Mouse (Mus musculus): ENCODE data around the gene Exog. TPM values are rescaled to one million over a fixed set of nuclear protein-coding genes. Genes with fewer than 3 reads are reported as not detected.

The Exog gene
- polyA plus RNA-seq, 1 experiment from 2014 or later = 9.7 TPM

DNA sequence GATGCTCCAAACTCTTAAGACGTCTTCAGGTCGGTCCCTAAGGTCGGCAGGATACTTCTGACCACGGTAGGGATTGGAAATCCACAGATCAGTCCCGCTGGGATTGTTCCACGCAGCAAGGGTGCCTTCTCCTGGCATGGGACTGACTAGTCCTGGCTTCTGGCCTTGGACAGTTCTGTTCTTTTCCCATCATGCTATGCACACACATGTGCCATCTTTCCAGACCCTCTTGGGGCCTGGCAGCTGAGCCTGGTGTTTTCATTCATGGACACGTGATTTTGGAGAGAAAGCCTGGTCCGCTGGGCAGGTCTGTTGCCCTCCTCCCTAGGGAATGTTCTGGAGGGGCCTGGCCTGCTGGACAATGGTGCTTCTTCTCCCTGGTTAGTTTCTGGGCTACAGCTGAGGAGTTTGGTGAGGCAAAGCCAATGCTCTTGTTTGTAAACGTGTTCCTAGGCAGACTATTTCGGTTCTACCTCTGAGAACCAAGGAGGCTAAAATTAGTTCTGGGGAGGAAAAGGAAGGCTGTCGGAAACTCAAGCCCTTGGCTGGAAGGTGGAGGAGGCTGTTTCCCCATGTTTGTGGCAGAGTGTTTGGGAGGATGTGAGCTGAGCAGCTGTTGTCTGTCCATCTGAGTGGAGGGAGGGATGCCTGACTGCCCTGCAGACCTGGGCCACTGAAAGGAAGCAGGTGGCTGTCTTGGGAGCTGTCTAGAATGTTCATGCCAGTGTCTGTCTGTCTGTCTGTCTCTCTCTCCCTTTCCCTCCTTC lies 35.7 kb upstream of the Exog start:
- H3K27me3 ChIP-seq (ENCODE audit: control insufficient read depth, insufficient read depth, low read length) = no peaks in the 10 kb centered on the region
- 50% methylated on average over 11 of the region's 11 CpGs for WGBS
- H3K36me3 ChIP-seq (ENCODE audit: control insufficient read depth, insufficient read depth, low read length) = no peaks in the 10 kb centered on the region
- peaks cover 12 to 25% of the 10 kb centered on the region in 2 experiments for H3K4me1 ChIP-seq (ENCODE audit: control insufficient read depth in 2 of 2, insufficient read depth in 2 of 2, low read length in 2 of 2)
- ATAC-seq (ENCODE audit: insufficient number of reproducible peaks, insufficient read depth, low FRiP score, low read depth) = no peak
- H3K4me3 ChIP-seq (ENCODE audit: control insufficient read depth in 1 of 2, insufficient read depth in 1 of 2, low read depth in 1 of 2, low read length in 2 of 2) = no peak overlapping the region
- peak overlapping the region; percentile 26 to 32; a peak in 3 of 4 replicates for H3K27ac ChIP-seq (replicated peaks in 1 of 2; ENCODE audit: control insufficient read depth in 1 of 2, insufficient read depth in 1 of 2, low read depth in 2 of 2, low read length in 2 of 2)
- peak overlapping the region; percentile 22; the same call in 1 of the 2 replicates for H3K9ac ChIP-seq (ENCODE audit: low read length)
- no peak overlapping the region for H3K4me2 ChIP-seq (ENCODE audit: low read length)
- peaks cover 11% of the 10 kb centered on the region for H3K9me3 ChIP-seq (ENCODE audit: control insufficient read depth, low read length)

DNA sequence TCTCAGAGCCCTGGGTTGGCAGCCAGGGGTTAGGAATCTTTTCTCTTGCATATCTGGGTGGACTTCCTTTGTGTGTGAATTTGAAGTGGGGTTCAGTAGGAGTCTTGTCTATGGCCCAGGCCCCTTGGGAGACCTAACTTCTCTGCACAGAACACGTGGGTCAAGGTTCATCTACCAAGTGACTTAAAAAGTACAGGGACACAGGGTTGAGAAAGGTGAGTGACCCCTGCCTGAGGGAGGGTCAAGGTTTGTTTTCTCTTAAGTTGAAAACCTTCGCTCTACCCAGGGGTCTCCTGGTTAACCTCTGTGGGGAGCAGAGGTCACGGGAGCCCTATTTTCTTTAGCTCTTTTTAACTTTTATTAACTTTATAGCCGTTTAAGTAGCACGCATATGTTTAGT lies 34.9 kb upstream of the Exog start:
- no peak for ATAC-seq (ENCODE audit: insufficient number of reproducible peaks, insufficient read depth, low FRiP score, low read depth)
- H3K27me3 ChIP-seq (ENCODE audit: control insufficient read depth, insufficient read depth, low read length) = no peaks in the 10 kb centered on the region
- no peak overlapping the region for H3K9ac ChIP-seq (ENCODE audit: low read length)
- WGBS = 84% methylated on average over 5 of the region's 5 CpGs
- H3K4me3 ChIP-seq (ENCODE audit: control insufficient read depth in 1 of 2, insufficient read depth in 1 of 2, low read depth in 1 of 2, low read length in 2 of 2) = no peak overlapping the region
- no peaks in the 10 kb centered on the region for H3K36me3 ChIP-seq (ENCODE audit: control insufficient read depth, insufficient read depth, low read length)
- H3K27ac ChIP-seq (replicated peaks in 1 of 2; ENCODE audit: control insufficient read depth in 1 of 2, insufficient read depth in 1 of 2, low read depth in 2 of 2, low read length in 2 of 2) = no peak overlapping the region; a peak in 1 of 4 replicates
- H3K4me1 ChIP-seq (ENCODE audit: control insufficient read depth in 2 of 2, insufficient read depth in 2 of 2, low read length in 2 of 2) = peaks cover 11 to 24% of the 10 kb centered on the region in 2 experiments; a peak in 3 of 4 replicates
- H3K9me3 ChIP-seq (ENCODE audit: control insufficient read depth, low read length) = peaks cover 11% of the 10 kb centered on the region
- H3K4me2 ChIP-seq (ENCODE audit: low read length) = no peak overlapping the region

DNA sequence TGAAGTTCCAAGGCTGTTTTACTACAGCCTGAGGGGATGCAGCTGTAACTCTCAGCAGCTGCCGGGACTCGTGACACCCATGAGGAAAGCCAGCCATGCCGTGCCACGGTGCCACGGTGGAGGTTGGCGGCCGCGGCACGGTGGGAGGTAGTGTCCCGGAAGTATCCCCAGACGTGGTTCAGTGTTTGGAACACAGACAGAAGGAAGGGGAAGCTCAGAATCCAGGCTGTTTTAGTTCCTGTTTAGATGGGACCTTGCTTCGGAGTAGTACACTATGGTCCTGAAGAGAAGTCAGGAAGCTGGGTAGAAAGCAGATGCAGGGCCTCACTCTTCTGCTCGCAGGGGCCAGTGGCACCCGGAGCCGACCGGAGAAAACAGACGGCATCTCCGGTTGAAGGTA lies 26.7 kb upstream of the Exog start:
- 52% methylated on average over 18 of the region's 18 CpGs for WGBS
- Histone ChIP-seq H3K27me3 (ENCODE audit: control insufficient read depth, insufficient read depth, low read length) (no peaks in the 10 kb centered on the region), H3K36me3 (ENCODE audit: control insufficient read depth, insufficient read depth, low read length) (no peaks in the 10 kb centered on the region), H3K4me3 (ENCODE audit: control insufficient read depth in 1 of 2, insufficient read depth in 1 of 2, low read depth in 1 of 2, low read length in 2 of 2) (0 out of 4 replicates have a peak overlapping the region, but pooled peaks of 1 of the 2 experiments have one; percentile 2), H3K9me3 (ENCODE audit: control insufficient read depth, low read length) (peaks cover 5% of the 10 kb centered on the region), H3K9ac (ENCODE audit: low read length) (no peak overlapping the region), H3K27ac (replicated peaks in 1 of 2; ENCODE audit: control insufficient read depth in 1 of 2, insufficient read depth in 1 of 2, low read depth in 2 of 2, low read length in 2 of 2) (no peak overlapping the region), H3K4me1 (ENCODE audit: control insufficient read depth in 2 of 2, insufficient read depth in 2 of 2, low read length in 2 of 2) (peaks cover 15 to 30% of the 10 kb centered on the region in 2 experiments), H3K4me2 (ENCODE audit: low read length) (peak overlapping the region; percentile 44)
- ATAC-seq (ENCODE audit: insufficient number of reproducible peaks, insufficient read depth, low FRiP score, low read depth) = no peak

DNA sequence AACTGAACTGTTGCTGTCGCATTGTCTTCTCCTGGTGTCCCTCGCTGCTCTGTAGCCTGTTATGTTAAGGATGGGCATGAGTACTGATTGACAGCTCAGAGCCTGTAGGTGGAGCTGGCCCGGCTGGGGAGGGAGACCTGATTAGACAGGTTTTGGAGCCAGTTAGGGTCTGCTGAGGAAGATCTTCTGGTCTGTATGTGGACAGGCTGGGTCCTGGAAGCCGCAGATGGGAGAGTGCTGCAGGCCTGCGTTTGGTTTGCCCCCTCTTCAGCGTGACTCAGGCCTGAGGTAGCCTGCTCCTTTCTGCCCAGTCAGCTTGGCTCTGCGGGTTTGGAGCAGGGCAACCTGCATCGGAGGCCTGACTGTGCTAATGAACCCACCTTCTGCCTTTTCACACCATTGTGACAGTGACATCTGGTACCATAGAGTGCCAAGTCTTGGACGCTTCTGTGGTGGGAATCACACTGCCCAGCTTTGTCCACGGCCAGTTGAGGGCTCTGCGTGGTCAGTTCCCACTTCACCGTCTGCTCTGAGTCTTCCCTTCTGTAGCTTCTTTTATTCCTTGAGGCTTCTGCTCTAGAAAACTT lies 24.8 kb upstream of the Exog start:
- Histone ChIP-seq H3K9me3 (ENCODE audit: control insufficient read depth, low read length) (no peaks in the 10 kb centered on the region), H3K36me3 (ENCODE audit: control insufficient read depth, insufficient read depth, low read length) (no peaks in the 10 kb centered on the region), H3K4me3 (ENCODE audit: control insufficient read depth in 1 of 2, insufficient read depth in 1 of 2, low read depth in 1 of 2, low read length in 2 of 2) (no peak overlapping the region), H3K4me2 (ENCODE audit: low read length) (no peak overlapping the region), H3K27me3 (ENCODE audit: control insufficient read depth, insufficient read depth, low read length) (no peaks in the 10 kb centered on the region), H3K27ac (replicated peaks in 1 of 2; ENCODE audit: control insufficient read depth in 1 of 2, insufficient read depth in 1 of 2, low read depth in 2 of 2, low read length in 2 of 2) (no peak overlapping the region), H3K9ac (ENCODE audit: low read length) (no peak overlapping the region), H3K4me1 (ENCODE audit: control insufficient read depth in 2 of 2, insufficient read depth in 2 of 2, low read length in 2 of 2) (peaks cover 23 to 39% of the 10 kb centered on the region in 2 experiments)
- ATAC-seq (ENCODE audit: insufficient number of reproducible peaks, insufficient read depth, low FRiP score, low read depth) = no peak
- WGBS = 73% methylated on average over 12 of the region's 12 CpGs

DNA sequence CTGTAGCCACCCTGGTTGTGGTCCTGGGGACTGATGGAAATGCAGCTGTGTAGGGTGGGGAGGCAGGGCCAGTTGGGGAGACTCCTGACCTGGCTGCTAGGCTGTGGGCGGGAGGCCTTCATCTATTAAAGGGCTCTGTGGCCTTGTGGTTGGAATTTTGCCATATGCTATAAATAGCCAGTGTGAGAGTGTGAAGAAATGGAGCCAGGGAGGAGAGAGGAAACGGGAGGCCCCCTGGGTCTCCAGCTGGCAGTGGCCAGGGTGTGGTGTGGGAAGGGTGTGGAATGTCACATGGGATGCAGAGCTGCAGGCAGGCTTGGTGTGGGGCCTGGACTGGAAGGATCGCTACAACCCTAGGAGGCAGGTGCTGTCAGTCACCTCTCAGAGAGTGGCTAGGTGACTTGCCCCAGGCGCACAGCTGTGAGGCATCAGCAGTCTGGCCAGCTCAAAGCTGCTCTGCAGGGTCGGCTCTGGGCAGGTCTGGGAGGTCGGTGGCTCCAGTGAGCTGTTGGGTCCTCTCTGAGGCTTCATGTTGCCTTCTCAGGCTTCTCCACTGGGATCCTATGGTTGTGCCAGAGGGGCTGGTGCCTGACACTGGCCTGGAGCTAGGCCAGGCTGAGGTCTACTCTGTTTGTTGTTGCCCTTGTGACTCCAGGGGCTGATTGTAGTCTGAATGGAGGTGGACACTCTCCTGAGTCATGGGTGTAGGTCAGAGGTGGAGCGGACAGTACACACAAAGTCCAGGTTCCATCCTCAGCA lies 19.3 kb upstream of the Exog start:
- peak; percentile 91 for ATAC-seq (ENCODE audit: insufficient number of reproducible peaks, insufficient read depth, low FRiP score, low read depth)

DNA sequence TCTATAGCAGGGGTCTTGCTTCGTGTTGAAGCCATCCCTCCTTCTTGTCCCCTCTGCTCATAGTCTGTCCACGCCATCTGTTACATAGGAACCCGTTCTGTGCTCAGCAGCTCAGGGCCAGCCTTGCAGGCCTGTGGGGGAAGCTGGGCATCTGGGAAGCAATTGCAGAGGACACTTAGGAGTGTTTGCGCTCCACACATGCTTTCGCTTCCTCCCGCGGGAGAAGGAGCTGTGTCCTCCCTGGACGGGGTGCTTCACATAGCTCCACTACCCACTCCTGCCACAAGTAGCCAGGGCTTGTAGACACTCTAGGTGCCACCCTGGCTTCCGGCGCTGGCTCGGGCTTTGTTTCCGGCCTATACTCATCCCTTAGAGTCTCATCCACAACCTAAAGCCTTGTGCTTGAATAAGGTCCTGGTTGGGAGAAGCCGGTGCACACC lies 18.7 kb upstream of the Exog start:
- Histone ChIP-seq H3K4me3 (ENCODE audit: control insufficient read depth in 1 of 2, insufficient read depth in 1 of 2, low read depth in 1 of 2, low read length in 2 of 2) (no peak overlapping the region), H3K9ac (ENCODE audit: low read length) (peak overlapping the region; percentile 48; the same call in 1 of the 2 replicates), H3K36me3 (ENCODE audit: control insufficient read depth, insufficient read depth, low read length) (peaks cover 19% of the 10 kb centered on the region), H3K9me3 (ENCODE audit: control insufficient read depth, low read length) (no peaks in the 10 kb centered on the region), H3K4me1 (ENCODE audit: control insufficient read depth in 2 of 2, insufficient read depth in 2 of 2, low read length in 2 of 2) (peaks cover 32 to 47% of the 10 kb centered on the region in 2 experiments), H3K27me3 (ENCODE audit: control insufficient read depth, insufficient read depth, low read length) (no peaks in the 10 kb centered on the region), H3K4me2 (ENCODE audit: low read length) (peak overlapping the region; percentile 53), H3K27ac (replicated peaks in 1 of 2; ENCODE audit: control insufficient read depth in 1 of 2, insufficient read depth in 1 of 2, low read depth in 2 of 2, low read length in 2 of 2) (peak overlapping the region; percentile 89)
- ATAC-seq (ENCODE audit: insufficient number of reproducible peaks, insufficient read depth, low FRiP score, low read depth) = no peak
- 76% methylated on average over 13 of the region's 13 CpGs for WGBS

More for the DNA sequence above, 19.3 kb upstream of the Exog start:
- peaks cover 16% of the 10 kb centered on the region for H3K36me3 ChIP-seq (ENCODE audit: control insufficient read depth, insufficient read depth, low read length)
- no peak overlapping the region for H3K4me3 ChIP-seq (ENCODE audit: control insufficient read depth in 1 of 2, insufficient read depth in 1 of 2, low read depth in 1 of 2, low read length in 2 of 2)
- peaks cover 35 to 53% of the 10 kb centered on the region in 2 experiments for H3K4me1 ChIP-seq (ENCODE audit: control insufficient read depth in 2 of 2, insufficient read depth in 2 of 2, low read length in 2 of 2)
- no peaks in the 10 kb centered on the region for H3K9me3 ChIP-seq (ENCODE audit: control insufficient read depth, low read length)
- peak overlapping the region; percentile 48 for H3K9ac ChIP-seq (ENCODE audit: low read length)
- H3K27ac ChIP-seq (replicated peaks in 1 of 2; ENCODE audit: control insufficient read depth in 1 of 2, insufficient read depth in 1 of 2, low read depth in 2 of 2, low read length in 2 of 2) = peak overlapping the region; percentile 89
- 16% methylated on average over 7 of the region's 7 CpGs for WGBS
- H3K27me3 ChIP-seq (ENCODE audit: control insufficient read depth, insufficient read depth, low read length) = no peaks in the 10 kb centered on the region
- H3K4me2 ChIP-seq (ENCODE audit: low read length) = peak overlapping the region; percentile 53

DNA sequence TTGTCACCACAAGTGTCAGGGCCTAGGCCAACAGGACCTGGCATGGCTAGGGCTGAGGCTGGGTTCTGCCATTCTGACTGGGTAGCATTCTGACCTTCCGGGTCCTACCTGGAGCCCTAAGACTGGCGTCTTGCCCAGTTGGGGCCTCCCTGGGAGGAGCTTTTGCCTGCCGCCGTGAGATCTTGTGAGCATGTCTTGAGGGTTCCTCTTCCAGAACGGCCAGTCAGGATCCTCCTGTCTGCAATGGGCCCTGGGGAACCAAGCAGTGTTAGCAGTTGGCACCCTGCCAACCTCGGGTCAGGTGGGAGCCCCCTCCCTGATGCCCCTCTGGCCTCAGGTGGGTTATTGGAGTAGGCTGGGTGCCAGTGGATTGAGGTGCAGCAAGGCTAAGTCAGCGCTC lies 18.3 kb upstream of the Exog start:
- Histone ChIP-seq H3K4me3 (ENCODE audit: control insufficient read depth in 1 of 2, insufficient read depth in 1 of 2, low read depth in 1 of 2, low read length in 2 of 2) (no peak overlapping the region), H3K9me3 (ENCODE audit: control insufficient read depth, low read length) (no peaks in the 10 kb centered on the region), H3K4me1 (ENCODE audit: control insufficient read depth in 2 of 2, insufficient read depth in 2 of 2, low read length in 2 of 2) (peaks cover 32 to 44% of the 10 kb centered on the region in 2 experiments), H3K27me3 (ENCODE audit: control insufficient read depth, insufficient read depth, low read length) (no peaks in the 10 kb centered on the region), H3K36me3 (ENCODE audit: control insufficient read depth, insufficient read depth, low read length) (peaks cover 23% of the 10 kb centered on the region), H3K9ac (ENCODE audit: low read length) (peak overlapping the region; percentile 27; the same call in 1 of the 2 replicates), H3K27ac (replicated peaks in 1 of 2; ENCODE audit: control insufficient read depth in 1 of 2, insufficient read depth in 1 of 2, low read depth in 2 of 2, low read length in 2 of 2) (peak overlapping the region; percentile 4 to 89; a peak in 3 of 4 replicates), H3K4me2 (ENCODE audit: low read length) (0 out of 2 replicates have a peak overlapping the region, but pooled peaks have one; percentile 6)
- WGBS = 56% methylated on average over 7 of the region's 7 CpGs
- no peak for ATAC-seq (ENCODE audit: insufficient number of reproducible peaks, insufficient read depth, low FRiP score, low read depth)

Measured in heart, embryonic 14.5 days (tissue).